Mouse (Mus musculus): ENCODE measurements at regions not wholly inside any gene's neighbourhood (a gene's known extent, or its start where the extent isn't known, plus 50 kb on each side); places are given as distances from the start of the nearest gene placed in this dataset.

GRCm38 (mm10) chr4:152959627-152960230, 482.1 kb upstream of the Kcnab2 start:
- no peak for ATAC-seq
- no peak overlapping the region for H3K9ac ChIP-seq (replicated peaks; ENCODE audit: low read depth, low read length)
- 51% methylated on average over 12 of the region's 12 CpGs for WGBS

GRCm38 (mm10) chr4:152953237-152953974, 475.7 kb upstream of the Kcnab2 start:
- Histone ChIP-seq H3K9me3 (ENCODE audit: control insufficient read depth, low read length) (no peaks in the 10 kb centered on the region), H3K4me3 (replicated peaks; ENCODE audit: low read length) (no peak overlapping the region), H3K36me3 (ENCODE audit: control insufficient read depth, insufficient read depth) (no peaks in the 10 kb centered on the region), H3K4me1 (replicated peaks; ENCODE audit: control insufficient read depth, insufficient read depth, low read length) (peaks cover 6% of the 10 kb centered on the region), H3K4me2 (ENCODE audit: low read length) (no peak overlapping the region), H3K9ac (replicated peaks; ENCODE audit: low read depth, low read length) (no peak overlapping the region), H3K27ac (ENCODE audit: low read length) (no peak overlapping the region), H3K27me3 (replicated peaks; ENCODE audit: control insufficient read depth, insufficient read depth, low read length) (no peaks in the 10 kb centered on the region)
- 0 out of 2 replicates have a peak, but pooled peaks have one; percentile 28 for ATAC-seq
- 58% methylated on average over 15 of the region's 15 CpGs for WGBS

More at GRCm38 (mm10) chr4:152959627-152960230, 482.1 kb upstream of the Kcnab2 start:
- Histone ChIP-seq H3K4me3 (replicated peaks; ENCODE audit: low read length) (no peak overlapping the region), H3K27me3 (replicated peaks; ENCODE audit: control insufficient read depth, insufficient read depth, low read length) (no peaks in the 10 kb centered on the region), H3K4me2 (ENCODE audit: low read length) (no peak overlapping the region), H3K9me3 (ENCODE audit: control insufficient read depth, low read length) (no peaks in the 10 kb centered on the region), H3K36me3 (ENCODE audit: control insufficient read depth, insufficient read depth) (no peaks in the 10 kb centered on the region), H3K4me1 (replicated peaks; ENCODE audit: control insufficient read depth, insufficient read depth, low read length) (no peaks in the 10 kb centered on the region), H3K27ac (ENCODE audit: low read length) (no peak overlapping the region)

GRCm38 (mm10) chr4:152948956-152949355, 471.3 kb upstream of the Kcnab2 start:
- Histone ChIP-seq H3K36me3 (ENCODE audit: control insufficient read depth, insufficient read depth) (no peaks in the 10 kb centered on the region), H3K9me3 (ENCODE audit: control insufficient read depth, low read length) (no peaks in the 10 kb centered on the region), H3K27ac (ENCODE audit: low read length) (no peak overlapping the region), H3K4me3 (replicated peaks; ENCODE audit: low read length) (no peak overlapping the region), H3K4me1 (replicated peaks; ENCODE audit: control insufficient read depth, insufficient read depth, low read length) (peaks cover 6% of the 10 kb centered on the region), H3K4me2 (ENCODE audit: low read length) (no peak overlapping the region), H3K27me3 (replicated peaks; ENCODE audit: control insufficient read depth, insufficient read depth, low read length) (no peaks in the 10 kb centered on the region), H3K9ac (replicated peaks; ENCODE audit: low read depth, low read length) (no peak overlapping the region)
- ATAC-seq = no peak
- WGBS = 12% methylated on average over 7 of the region's 7 CpGs

GRCm38 (mm10) chr4:152941159-152941558, 463.5 kb upstream of the Kcnab2 start:
- Histone ChIP-seq H3K4me2 (ENCODE audit: low read length) (no peak overlapping the region), H3K27ac (ENCODE audit: low read length) (no peak overlapping the region), H3K4me1 (replicated peaks; ENCODE audit: control insufficient read depth, insufficient read depth, low read length) (no peaks in the 10 kb centered on the region), H3K27me3 (replicated peaks; ENCODE audit: control insufficient read depth, insufficient read depth, low read length) (no peaks in the 10 kb centered on the region), H3K9me3 (ENCODE audit: control insufficient read depth, low read length) (no peaks in the 10 kb centered on the region), H3K4me3 (replicated peaks; ENCODE audit: low read length) (no peak overlapping the region), H3K9ac (replicated peaks; ENCODE audit: low read depth, low read length) (no peak overlapping the region), H3K36me3 (ENCODE audit: control insufficient read depth, insufficient read depth) (no peaks in the 10 kb centered on the region)
- 88% methylated on average over 8 of the region's 8 CpGs for WGBS
- no peak for ATAC-seq

- H3K4me1 ChIP-seq (replicated peaks; ENCODE audit: control insufficient read depth, insufficient read depth, low read length) = no peaks in the 10 kb centered on the region
- no peaks in the 10 kb centered on the region for H3K9me3 ChIP-seq (ENCODE audit: control insufficient read depth, low read length)
- 85% methylated on average over 2 of the region's 2 CpGs for WGBS
- no peak for ATAC-seq
- no peak overlapping the region for H3K9ac ChIP-seq (replicated peaks; ENCODE audit: low read depth, low read length)
- no peak overlapping the region for H3K4me3 ChIP-seq (replicated peaks; ENCODE audit: low read length)
- no peaks in the 10 kb centered on the region for H3K27me3 ChIP-seq (replicated peaks; ENCODE audit: control insufficient read depth, insufficient read depth, low read length)
- H3K27ac ChIP-seq (ENCODE audit: low read length) = no peak overlapping the region
- H3K36me3 ChIP-seq (ENCODE audit: control insufficient read depth, insufficient read depth) = no peaks in the 10 kb centered on the region
- H3K4me2 ChIP-seq (ENCODE audit: low read length) = no peak overlapping the region
Measured at GRCm38 (mm10) chr4:152936614-152937013, 458.9 kb upstream of the Kcnab2 start.

GRCm38 (mm10) chr4:152935484-152935883, 457.8 kb upstream of the Kcnab2 start:
- ATAC-seq = no peak

GRCm38 (mm10) chr4:152928422-152928985, 450.8 kb upstream of the Kcnab2 start:
- Histone ChIP-seq H3K36me3 (ENCODE audit: control insufficient read depth, insufficient read depth) (no peaks in the 10 kb centered on the region), H3K4me3 (replicated peaks; ENCODE audit: low read length) (no peak overlapping the region), H3K27ac (ENCODE audit: low read length) (no peak overlapping the region), H3K9me3 (ENCODE audit: control insufficient read depth, low read length) (no peaks in the 10 kb centered on the region), H3K4me2 (ENCODE audit: low read length) (no peak overlapping the region), H3K9ac (replicated peaks; ENCODE audit: low read depth, low read length) (no peak overlapping the region), H3K4me1 (replicated peaks; ENCODE audit: control insufficient read depth, insufficient read depth, low read length) (0 out of 2 replicates have a peak, but pooled peaks cover 2% of the 10 kb centered on the region), H3K27me3 (replicated peaks; ENCODE audit: control insufficient read depth, insufficient read depth, low read length) (no peaks in the 10 kb centered on the region)
- no peak for ATAC-seq
- WGBS = 61% methylated on average over 5 of the region's 5 CpGs

More at GRCm38 (mm10) chr4:152935484-152935883, 457.8 kb upstream of the Kcnab2 start:
- no peaks in the 10 kb centered on the region for H3K27me3 ChIP-seq (replicated peaks; ENCODE audit: control insufficient read depth, insufficient read depth, low read length)
- H3K4me2 ChIP-seq (ENCODE audit: low read length) = no peak overlapping the region
- H3K4me1 ChIP-seq (replicated peaks; ENCODE audit: control insufficient read depth, insufficient read depth, low read length) = no peaks in the 10 kb centered on the region
- WGBS = 92% methylated on average over 3 of the region's 3 CpGs
- H3K9me3 ChIP-seq (ENCODE audit: control insufficient read depth, low read length) = no peaks in the 10 kb centered on the region
- H3K9ac ChIP-seq (replicated peaks; ENCODE audit: low read depth, low read length) = no peak overlapping the region
- H3K36me3 ChIP-seq (ENCODE audit: control insufficient read depth, insufficient read depth) = no peaks in the 10 kb centered on the region
- no peak overlapping the region for H3K4me3 ChIP-seq (replicated peaks; ENCODE audit: low read length)
- H3K27ac ChIP-seq (ENCODE audit: low read length) = no peak overlapping the region

GRCm38 (mm10) chr4:152920261-152920660, 442.6 kb upstream of the Kcnab2 start:
- H3K36me3 ChIP-seq (ENCODE audit: control insufficient read depth, insufficient read depth) = no peaks in the 10 kb centered on the region
- 57% methylated on average over 3 of the region's 3 CpGs for WGBS
- no peaks in the 10 kb centered on the region for H3K27me3 ChIP-seq (replicated peaks; ENCODE audit: control insufficient read depth, insufficient read depth, low read length)
- no peak for ATAC-seq
- H3K4me1 ChIP-seq (replicated peaks; ENCODE audit: control insufficient read depth, insufficient read depth, low read length) = peaks cover 9% of the 10 kb centered on the region
- no peak overlapping the region for H3K9ac ChIP-seq (replicated peaks; ENCODE audit: low read depth, low read length)
- H3K27ac ChIP-seq (ENCODE audit: low read length) = no peak overlapping the region
- no peak overlapping the region for H3K4me2 ChIP-seq (ENCODE audit: low read length)
- no peak overlapping the region for H3K4me3 ChIP-seq (replicated peaks; ENCODE audit: low read length)
- no peaks in the 10 kb centered on the region; the same call in 1 of the 2 replicates for H3K9me3 ChIP-seq (ENCODE audit: control insufficient read depth, low read length)

- Histone ChIP-seq H3K4me1 (replicated peaks; ENCODE audit: control insufficient read depth, insufficient read depth, low read length) (peaks cover 9% of the 10 kb centered on the region), H3K9me3 (ENCODE audit: control insufficient read depth, low read length) (no peaks in the 10 kb centered on the region; the same call in 1 of the 2 replicates), H3K27me3 (replicated peaks; ENCODE audit: control insufficient read depth, insufficient read depth, low read length) (no peaks in the 10 kb centered on the region), H3K4me3 (replicated peaks; ENCODE audit: low read length) (no peak overlapping the region), H3K4me2 (ENCODE audit: low read length) (no peak overlapping the region), H3K27ac (ENCODE audit: low read length) (no peak overlapping the region), H3K36me3 (ENCODE audit: control insufficient read depth, insufficient read depth) (no peaks in the 10 kb centered on the region), H3K9ac (replicated peaks; ENCODE audit: low read depth, low read length) (no peak overlapping the region)
- ATAC-seq = no peak
- WGBS = 96% methylated on average over 1 of the region's 1 CpGs
Measured at GRCm38 (mm10) chr4:152919851-152920250, 442.2 kb upstream of the Kcnab2 start.

Measured in forebrain, embryonic 16.5 days (tissue).